24 mouse cellular contexts compared by ENCODE assay signal in genomic region chr2:137564064-137564624, GRCm38 (mm10).
DNase-seq lines count a peak whose midpoint lies in the region; ATAC-seq and TF ChIP-seq lines count a peak whose summit lies in the region.
"Had no signal": no experiment of that assay in that cellular context is flagged by ENCODE, and none has a peak within 500 bp of the region (broad histone marks: within the 10 kb centered on the region; RNA-seq: fewer than 3 reads in every experiment).

No protein-coding gene starts in this region.

- H3K9me3 ChIP-seq in kidney, embryonic 15.5 days (replicated peaks) = no peaks in the 10 kb centered on the region
- no peaks in the 10 kb centered on the region for H3K9me3 ChIP-seq in kidney, postnatal 0 days (replicated peaks; ENCODE audit: low read length)
- H3K9me3 ChIP-seq: embryonic facial prominence, embryonic 12.5 days; embryonic facial prominence, embryonic 15.5 days; forebrain, embryonic 10.5 days; forebrain, embryonic 12.5 days had no signal

- H3K36me3 ChIP-seq in kidney, embryonic 15.5 days = no peaks in the 10 kb centered on the region
- H3K36me3 ChIP-seq in kidney, postnatal 0 days (ENCODE audit: insufficient read depth, low read length) = no peaks in the 10 kb centered on the region
- H3K36me3 ChIP-seq: embryonic facial prominence, embryonic 12.5 days; embryonic facial prominence, embryonic 15.5 days; forebrain, embryonic 10.5 days; forebrain, embryonic 12.5 days had no signal

- H3K27me3 ChIP-seq in kidney, embryonic 15.5 days = no peaks in the 10 kb centered on the region
- no peaks in the 10 kb centered on the region for H3K27me3 ChIP-seq in kidney, postnatal 0 days (ENCODE audit: insufficient read depth, low read length)
- H3K27me3 ChIP-seq: embryonic facial prominence, embryonic 12.5 days; embryonic facial prominence, embryonic 15.5 days; forebrain, embryonic 12.5 days had no signal

- H3K4me1 ChIP-seq in kidney, embryonic 15.5 days = peaks cover 4% of the 10 kb centered on the region; the same call in 1 of the 2 replicates
- no peaks in the 10 kb centered on the region for H3K4me1 ChIP-seq in kidney, postnatal 0 days (replicated peaks; ENCODE audit: insufficient read depth, low read length)
- H3K4me1 ChIP-seq: embryonic facial prominence, embryonic 15.5 days had no signal

- no peak overlapping the region for H3K4me3 ChIP-seq in kidney, embryonic 15.5 days (replicated peaks)
- H3K4me3 ChIP-seq in kidney, postnatal 0 days (replicated peaks; ENCODE audit: low read depth, low read length) = no peak overlapping the region
- H3K4me3 ChIP-seq: embryonic facial prominence, embryonic 12.5 days; embryonic facial prominence, embryonic 15.5 days; erythroblast, embryonic 14.5 days; forebrain, embryonic 10.5 days; forebrain, embryonic 12.5 days had no signal

- no peak overlapping the region for H3K9ac ChIP-seq in kidney, embryonic 15.5 days
- no peak overlapping the region for H3K9ac ChIP-seq in kidney, postnatal 0 days (ENCODE audit: low read depth, low read length)
- H3K9ac ChIP-seq: embryonic facial prominence, embryonic 12.5 days; embryonic facial prominence, embryonic 15.5 days; forebrain, embryonic 12.5 days had no signal

- no peak for DNase-seq in frontal cortex, postnatal 25 days (ENCODE audit: low spot score in 2 of 2)
- no peak for DNase-seq in kidney, postnatal 14 days
- peak; percentile 74 for DNase-seq in kidney, postnatal 0 days (ENCODE audit: low spot score)
- no peak for DNase-seq in kidney, postnatal 25 days
- DNase-seq in layer of hippocampus, adult 9-11 months = no peak
- DNase-seq: adrenal gland, adult 2 months; adrenal gland, postnatal 10 days; adrenal gland, postnatal 25 days; cerebellum, adult 11 months; cerebellum, adult 18-20 months; cerebellum, adult 8-10 months; cerebellum, adult 9-11 months; cerebellum, postnatal 14 days; cerebellum, postnatal 36 days; embryo, embryonic 11 days had no signal

- no peak overlapping the region for H3K4me2 ChIP-seq in kidney, embryonic 15.5 days
- no peak overlapping the region for H3K4me2 ChIP-seq in kidney, postnatal 0 days (ENCODE audit: low read length)
- H3K4me2 ChIP-seq: embryonic facial prominence, embryonic 12.5 days; embryonic facial prominence, embryonic 15.5 days; forebrain, embryonic 12.5 days had no signal

- 19% methylated on average over 5 of the region's 5 CpGs for WGBS in kidney, embryonic 15.5 days
- WGBS in kidney, postnatal 0 days = 25% methylated on average over 5 of the region's 5 CpGs

- no peak overlapping the region for H3K27ac ChIP-seq in kidney, embryonic 15.5 days
- no peak overlapping the region for H3K27ac ChIP-seq in kidney, postnatal 0 days
- H3K27ac ChIP-seq: embryonic facial prominence, embryonic 12.5 days; embryonic facial prominence, embryonic 15.5 days; forebrain, embryonic 10.5 days; forebrain, embryonic 12.5 days had no signal

- peak; percentile 67 for ATAC-seq in frontal cortex, adult (ENCODE audit: low TSS enrichment)
- ATAC-seq in kidney, embryonic 15.5 days (replicated peaks; ENCODE audit: low FRiP score) = peak; percentile 83
- no peak for ATAC-seq in kidney, postnatal 0 days (replicated peaks; ENCODE audit: low FRiP score, low read depth)
- ATAC-seq: forebrain, embryonic 14.5 days; forebrain, embryonic 16.5 days had no signal

- no peak for TF ChIP-seq CTCF in kidney, postnatal 0 days (IDR thresholded peaks at IDR 0.05; ENCODE audit: low read depth)
